Mouse (Mus musculus) midbrain, embryonic 11.5 days (tissue): Measurements from ENCODE around the gene Gldc. TPM values are rescaled to one million over a fixed set of nuclear protein-coding genes. Genes with fewer than 3 reads are reported as not detected.

Source experiments
- ATAC-seq: fragments of 200-750 bp; cut with Nextera tagmentation; 2 replicates; pipeline ENCODE4 v1.8.0; 2017; ENCODE audit warnings: moderate TSS enrichment, moderate library complexity; ENCODE audit not compliant: low FRiP score
- DNase-seq: peaks from one replicate; pipeline ENCODE4 v3.0.0; 2015; ENCODE audit warnings: low spot score; ENCODE audit errors: missing footprints
- H3K27ac ChIP-seq: fragments of 300-500 bp; sonication (generic); 2 replicates; pipeline ENCODE4 v1.5.1; 2014; ENCODE audit warnings: low read depth, low read length
- H3K27me3 ChIP-seq: fragments of 300-500 bp; sonication (generic); 2 replicates; pipeline ENCODE4 v1.6.1; 2014; ENCODE audit warnings: mild to moderate bottlenecking, low read length, moderate library complexity, mixed read lengths; ENCODE audit not compliant: control insufficient read depth, insufficient read depth
- H3K36me3 ChIP-seq: fragments of 300-500 bp; sonication (generic); 2 replicates; pipeline ENCODE4 v1.6.1; 2014; ENCODE audit warnings: mild to moderate bottlenecking, low read length, moderate library complexity, mixed read lengths; ENCODE audit not compliant: control insufficient read depth, insufficient read depth
- H3K4me1 ChIP-seq: fragments of 300-500 bp; sonication (generic); 2 replicates; pipeline ENCODE4 v1.6.1; 2014; ENCODE audit warnings: low read length; ENCODE audit not compliant: control insufficient read depth, insufficient read depth
- H3K4me2 ChIP-seq: fragments of 300-500 bp; sonication (generic); 2 replicates; pipeline ENCODE4 v1.6.1; 2014; ENCODE audit warnings: mild to moderate bottlenecking, moderate library complexity
- H3K4me3 ChIP-seq: fragments of 300-500 bp; sonication (generic); 2 replicates; pipeline ENCODE4 v1.5.1; 2014; ENCODE audit warnings: low read depth, low read length
- H3K9ac ChIP-seq: fragments of 300-500 bp; sonication (generic); 2 replicates; pipeline ENCODE4 v1.6.1; 2014; ENCODE audit warnings: low read length
- H3K9me3 ChIP-seq: fragments of 300-500 bp; sonication (generic); 2 replicates; pipeline ENCODE4 v1.6.1; 2016; ENCODE audit warnings: low read length; ENCODE audit not compliant: control insufficient read depth
- WGBS: fragments of 180-500 bp; shearing (Covaris S2); extraction: QIAGEN DNeasy Blood & Tissue Kit; methylation state at CpG from one replicate; pipeline ENCODE4 v1.1.7; 2014; 5-methylcytosine and 5-hydroxymethylcytosine counted together
- polyA plus RNA-seq: library from polyadenylated mRNA; unstranded; fragments of >200 nt; fragmentation: Nextera tagmentation; extraction: Ambion mirVana; gene quantifications from 2 replicates; pipeline ENCODE4 v1.2.1, GENCODE M21; 2014

Gene Gldc
- polyA plus RNA-seq, 1 experiment from 2014 or later: 20.3 TPM

DNA sequence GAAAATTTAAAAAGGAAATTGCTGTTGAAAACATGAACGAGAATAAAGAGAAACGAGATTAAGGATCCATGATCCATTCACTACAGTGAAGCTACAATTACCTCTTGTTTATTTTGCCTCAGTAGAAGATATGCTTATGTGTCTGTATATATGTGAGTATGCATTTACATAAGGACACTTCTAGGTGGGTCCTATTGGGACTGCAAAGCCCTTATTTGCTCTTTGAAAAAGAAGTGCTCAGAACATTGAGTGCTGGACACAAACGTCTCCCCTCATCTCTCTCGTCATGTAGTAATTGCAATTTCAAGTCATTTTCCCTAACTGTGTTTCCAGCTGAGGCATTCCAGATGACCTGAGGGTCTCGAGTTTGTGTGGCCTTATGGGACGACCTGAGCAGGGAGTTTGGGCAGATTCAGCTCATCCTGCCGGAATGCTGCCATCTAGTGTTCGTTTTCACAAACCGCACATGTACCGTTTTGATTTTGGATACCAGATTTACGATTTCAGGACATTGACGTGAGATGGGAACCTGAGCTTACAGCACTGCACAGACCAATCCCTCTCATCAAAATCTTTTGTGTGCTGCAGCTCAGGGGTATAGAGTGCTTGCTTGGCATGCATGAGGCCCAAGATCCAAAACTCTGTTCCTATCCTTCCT is 30.1 kb upstream of the Gldc start:
- no peaks in the 10 kb centered on the region for H3K9me3 ChIP-seq
- H3K27me3 ChIP-seq: no peaks in the 10 kb centered on the region
- H3K4me2 ChIP-seq: no peak overlapping the region
- no peak overlapping the region for H3K9ac ChIP-seq
- no peaks in the 10 kb centered on the region for H3K4me1 ChIP-seq
- no peak overlapping the region for H3K4me3 ChIP-seq
- H3K27ac ChIP-seq: no peak overlapping the region
- ATAC-seq (peak; percentile 57; the same call in 1 of the 2 replicates), DNase-seq (peak; percentile 94)
- 22% methylated on average over 12 of the region's 12 CpGs for WGBS
- no peaks in the 10 kb centered on the region for H3K36me3 ChIP-seq

DNA sequence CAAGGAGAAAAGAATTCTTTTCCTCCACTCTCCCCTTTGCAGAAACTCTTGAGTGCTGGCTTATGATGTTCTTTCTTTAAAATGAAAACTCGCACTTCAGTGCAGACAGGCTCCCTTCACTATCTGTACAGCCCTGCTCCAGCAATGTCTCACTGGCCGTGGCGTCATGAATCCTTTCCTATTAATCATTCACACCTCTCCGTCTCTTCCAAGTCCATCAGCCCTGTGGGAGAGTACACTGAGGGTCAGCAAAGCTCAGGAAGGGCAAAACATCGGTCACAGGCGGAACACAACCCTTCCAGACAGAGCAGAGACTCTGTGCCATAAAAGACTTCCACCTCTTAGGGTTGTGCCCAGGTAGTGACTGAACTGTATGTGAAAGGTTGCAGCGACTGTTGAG is 26.9 kb upstream of the Gldc start:
- Histone ChIP-seq H3K4me3 (no peak overlapping the region), H3K27ac (no peak overlapping the region), H3K9ac (no peak overlapping the region), H3K4me2 (no peak overlapping the region), H3K4me1 (no peaks in the 10 kb centered on the region), H3K9me3 (no peaks in the 10 kb centered on the region), H3K27me3 (no peaks in the 10 kb centered on the region), H3K36me3 (no peaks in the 10 kb centered on the region)
- DNase-seq (no peak), ATAC-seq (no peak)
- 87% methylated on average over 7 of the region's 7 CpGs for WGBS

DNA sequence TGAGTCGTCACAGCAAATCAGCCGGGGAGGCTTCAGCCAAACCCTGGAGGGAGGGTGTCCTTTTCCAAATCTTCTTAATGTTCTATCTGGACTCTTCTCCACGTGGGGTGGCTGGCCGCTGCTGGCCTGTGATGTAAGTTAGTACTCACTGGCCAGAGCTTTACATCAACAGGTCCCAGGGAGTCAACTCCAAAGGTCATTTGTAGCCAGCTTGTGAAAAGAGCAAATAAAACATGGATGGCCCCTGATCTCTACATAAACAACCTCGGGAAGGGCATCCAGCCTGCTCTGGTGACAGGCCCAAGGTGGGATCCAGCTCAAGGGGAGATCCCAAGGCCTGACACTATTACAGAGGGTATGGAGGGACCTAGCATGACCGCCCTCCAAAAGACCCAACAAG is 19.8 kb upstream of the Gldc start:
- H3K4me3 ChIP-seq: no peak overlapping the region

DNA sequence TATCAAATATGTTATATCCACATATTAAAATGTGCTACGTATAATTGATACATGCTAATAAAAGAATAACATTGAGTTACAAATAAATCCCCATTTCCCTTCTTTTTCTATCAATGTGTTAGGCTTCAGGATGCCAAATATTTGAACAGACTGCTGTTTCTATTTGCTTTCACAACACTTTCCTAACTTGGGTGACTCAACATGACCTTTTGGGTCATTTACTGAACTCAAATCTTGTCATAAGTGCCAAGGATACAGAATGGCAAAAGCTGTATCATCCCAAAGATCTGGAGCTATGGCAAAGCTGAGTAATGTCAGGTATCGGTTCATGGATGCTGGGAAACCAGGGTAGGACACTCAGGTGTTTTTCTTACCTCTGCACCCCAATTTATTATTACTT is 12.0 kb upstream of the Gldc start:
- Histone ChIP-seq H3K4me2 (no peak overlapping the region), H3K9me3 (peaks cover 2% of the 10 kb centered on the region; the same call in 1 of the 2 replicates), H3K27ac (no peak overlapping the region), H3K4me3 (no peak overlapping the region), H3K4me1 (no peaks in the 10 kb centered on the region), H3K36me3 (no peaks in the 10 kb centered on the region), H3K9ac (no peak overlapping the region), H3K27me3 (no peaks in the 10 kb centered on the region)
- WGBS: 94% methylated on average over 2 of the region's 2 CpGs
- DNase-seq: no peak
- ATAC-seq: no peak

More for the DNA sequence above, 19.8 kb upstream of the Gldc start:
- no peak for DNase-seq
- H3K27ac ChIP-seq: no peak overlapping the region
- no peaks in the 10 kb centered on the region for H3K27me3 ChIP-seq
- no peaks in the 10 kb centered on the region for H3K9me3 ChIP-seq
- no peak for ATAC-seq
- no peak overlapping the region for H3K9ac ChIP-seq
- H3K4me2 ChIP-seq: no peak overlapping the region
- no peaks in the 10 kb centered on the region for H3K36me3 ChIP-seq
- H3K4me1 ChIP-seq: no peaks in the 10 kb centered on the region
- 74% methylated on average over 6 of the region's 6 CpGs for WGBS

DNA sequence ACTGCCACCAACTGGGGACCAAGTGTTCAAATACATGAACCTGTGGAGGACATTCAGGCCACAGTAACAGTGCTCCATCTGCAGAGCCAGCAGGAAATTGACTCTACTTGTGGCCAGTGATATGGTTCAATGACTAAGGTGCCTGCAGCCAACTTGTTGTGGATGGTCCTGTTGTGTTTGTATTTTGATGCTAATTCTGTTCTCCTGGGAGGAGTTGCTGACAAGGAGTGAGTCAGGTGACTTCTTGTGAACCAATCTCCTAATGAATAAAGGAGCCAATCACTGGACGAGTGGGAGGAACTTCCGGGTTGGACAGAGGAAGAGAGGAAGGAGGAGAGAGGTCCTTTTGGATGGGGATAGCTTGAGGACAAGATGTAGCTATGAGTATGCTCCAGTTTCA is 10.3 kb upstream of the Gldc start:
- Histone ChIP-seq H3K4me1 (no peaks in the 10 kb centered on the region), H3K27ac (no peak overlapping the region), H3K9me3 (peaks cover 2% of the 10 kb centered on the region; the same call in 1 of the 2 replicates), H3K4me2 (no peak overlapping the region), H3K36me3 (no peaks in the 10 kb centered on the region), H3K9ac (no peak overlapping the region), H3K27me3 (no peaks in the 10 kb centered on the region), H3K4me3 (no peak overlapping the region)
- 77% methylated on average over 2 of the region's 2 CpGs for WGBS
- ATAC-seq (no peak), DNase-seq (no peak)

- Histone ChIP-seq H3K36me3 (no peaks in the 10 kb centered on the region), H3K4me2 (no peak overlapping the region), H3K27ac (no peak overlapping the region), H3K4me3 (no peak overlapping the region), H3K9me3 (no peaks in the 10 kb centered on the region), H3K9ac (no peak overlapping the region), H3K27me3 (no peaks in the 10 kb centered on the region; the same call in 1 of the 2 replicates), H3K4me1 (no peaks in the 10 kb centered on the region)
- ATAC-seq (no peak), DNase-seq (no peak)
- 91% methylated on average over 1 of the region's 1 CpGs for WGBS
These were observed 4.8 kb upstream of the Gldc start for GRCm38 (mm10) chr19:30179979-30180378.

DNA sequence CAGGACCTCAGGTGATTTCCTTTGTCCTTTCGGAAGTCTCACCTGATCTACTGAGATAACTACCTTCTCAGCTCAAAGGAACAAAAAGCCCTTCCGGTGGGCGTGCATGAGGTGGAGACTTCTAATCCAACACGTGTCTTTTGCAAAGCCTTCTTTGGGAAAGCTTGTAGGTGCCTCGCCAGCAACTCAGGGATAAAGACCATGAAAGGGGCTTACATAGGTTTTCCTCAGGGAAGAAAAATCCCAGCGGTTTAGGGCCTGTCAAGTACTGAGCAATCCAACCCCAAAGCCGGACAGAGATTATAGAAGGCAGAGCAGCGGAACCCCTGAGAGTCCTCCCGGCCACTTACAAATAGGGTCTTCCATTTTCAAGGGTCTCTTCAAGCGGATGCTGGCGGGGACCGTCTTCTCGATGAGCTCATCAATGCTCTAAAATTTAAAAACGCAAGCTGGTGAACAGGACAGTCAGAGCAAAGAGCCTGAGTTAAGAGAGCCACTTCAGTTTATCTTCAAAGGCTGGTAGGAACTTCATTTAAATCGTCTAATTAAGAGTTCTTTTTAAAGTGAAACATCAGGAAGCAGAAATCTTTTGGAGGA is 1.1 kb downstream of the Gldc start:
- Histone ChIP-seq H3K4me1 (no peaks in the 10 kb centered on the region), H3K9ac (peak overlapping the region; percentile 79), H3K4me3 (peak overlapping the region; percentile 66), H3K9me3 (no peaks in the 10 kb centered on the region), H3K4me2 (peak overlapping the region; percentile 91), H3K27me3 (peaks cover 3% of the 10 kb centered on the region; the same call in 1 of the 2 replicates), H3K27ac (no peak overlapping the region), H3K36me3 (no peaks in the 10 kb centered on the region)
- 2% methylated on average over 15 of the region's 15 CpGs for WGBS
- no peak for ATAC-seq
- DNase-seq: peak; percentile 93

DNA sequence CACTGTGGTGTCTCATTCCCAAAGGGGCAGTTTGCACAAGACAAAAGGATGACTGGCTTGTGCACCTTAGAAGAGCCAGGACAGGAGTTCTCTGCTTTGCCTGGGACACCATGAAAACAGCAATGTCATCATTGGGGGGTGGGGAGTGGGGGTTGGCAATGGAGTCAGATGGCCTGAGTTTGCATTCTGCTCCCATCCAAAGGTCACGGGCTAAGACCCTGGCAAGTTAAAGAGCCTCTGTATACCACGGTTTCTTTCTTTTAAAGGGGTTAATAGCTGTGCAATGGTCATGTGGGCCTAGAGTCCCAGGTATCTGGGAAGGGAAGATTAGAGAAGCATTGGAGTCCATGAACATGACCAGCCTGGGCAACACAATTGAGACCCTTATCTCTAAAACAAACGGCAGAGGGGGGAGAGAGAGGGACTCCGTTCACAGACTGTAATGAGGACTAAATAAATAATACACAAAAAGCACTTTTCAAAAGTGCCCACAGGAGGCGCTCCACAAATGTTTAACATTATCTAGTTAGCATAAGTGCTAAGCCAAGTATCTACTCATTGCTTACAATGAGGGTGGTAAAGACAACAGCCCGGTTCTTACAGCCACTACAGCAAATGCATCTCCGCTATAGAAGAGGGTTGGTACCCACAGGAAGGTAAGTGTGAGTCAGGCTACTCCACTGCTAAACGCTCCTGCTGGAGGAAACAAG is 3.7 kb downstream of the Gldc start:
- no peaks in the 10 kb centered on the region for H3K4me1 ChIP-seq
- H3K27ac ChIP-seq: no peak overlapping the region
- H3K4me3 ChIP-seq: no peak overlapping the region
- H3K36me3 ChIP-seq: no peaks in the 10 kb centered on the region
- peaks cover 3% of the 10 kb centered on the region; the same call in 1 of the 2 replicates for H3K27me3 ChIP-seq
- ATAC-seq: no peak
- H3K9ac ChIP-seq: no peak overlapping the region
- WGBS: 77% methylated on average over 8 of the region's 8 CpGs
- no peak for DNase-seq
- no peak overlapping the region for H3K4me2 ChIP-seq
- no peaks in the 10 kb centered on the region for H3K9me3 ChIP-seq

GRCm38 (mm10) chr19:30170319-30170718 is 4.9 kb downstream of the Gldc start:
- WGBS: 88% methylated on average over 6 of the region's 6 CpGs
- Histone ChIP-seq H3K27me3 (peaks cover 3% of the 10 kb centered on the region; the same call in 1 of the 2 replicates), H3K4me2 (no peak overlapping the region), H3K4me3 (no peak overlapping the region), H3K27ac (no peak overlapping the region), H3K4me1 (no peaks in the 10 kb centered on the region), H3K9me3 (no peaks in the 10 kb centered on the region), H3K36me3 (no peaks in the 10 kb centered on the region), H3K9ac (no peak overlapping the region)
- ATAC-seq (no peak), DNase-seq (no peak)
